Mouse (Mus musculus) MEL (cell line): ENCODE results near the gene Slc4a2.
A peak's percentile ranks its signal among the peaks of the same experiment; 100 is the strongest.

Experiments
- CTCF ChIP-seq, 3 experiments: IDR thresholded peaks in 2 of 3; conservative IDR thresholded peaks in 1 of 3; 2 replicates each; pipeline ENCODE4 v1.5.1; 2011 to 2012; ENCODE audit warnings: low read length in 3 of 3, low read depth in 2 of 3, mild to moderate bottlenecking in 2 of 3, improper control_type of control experiment in 1 of 3, inconsistent platforms in 1 of 3, mixed read lengths in 1 of 3, moderate library complexity in 1 of 3; ENCODE audit not compliant: control insufficient read depth in 1 of 3, insufficient read depth in 1 of 3, poor library complexity in 1 of 3, severe bottlenecking in 1 of 3
- ETS1 ChIP-seq: IDR thresholded peaks from 2 replicates; pipeline ENCODE4 v1.6.1; 2012; ENCODE audit warnings: low read depth, mild to moderate bottlenecking, inconsistent platforms, low read length, improper control_type of control experiment, moderate library complexity
- GATA1 ChIP-seq: IDR thresholded peaks from 2 replicates; pipeline ENCODE4 v1.6.1; 2011; ENCODE audit warnings: low read depth, low read length, improper control_type of control experiment
- JUND ChIP-seq: IDR thresholded peaks from 2 replicates; pipeline ENCODE4 v1.6.1; 2011; ENCODE audit warnings: low read depth, mild to moderate bottlenecking, improper control_type of control experiment, low read length
- KAT2A ChIP-seq: conservative IDR thresholded peaks from 2 replicates; pipeline ENCODE4 v1.6.1; 2012; ENCODE audit warnings: low read depth, low read length, improper control_type of control experiment, inconsistent platforms
- MAX ChIP-seq: IDR thresholded peaks from 2 replicates; pipeline ENCODE4 v1.6.1; 2011; ENCODE audit warnings: low read length, improper control_type of control experiment
- MXI1 ChIP-seq: IDR thresholded peaks from 2 replicates; pipeline ENCODE4 v1.6.1; 2011; ENCODE audit warnings: mild to moderate bottlenecking, low read depth, low read length, improper control_type of control experiment
- POLR2A ChIP-seq, 2 experiments: IDR thresholded peaks; 2 replicates each; pipeline ENCODE4 v1.6.1; 2011 to 2012; ENCODE audit warnings: low read length in 2 of 2, mild to moderate bottlenecking in 2 of 2, control low read depth in 1 of 2, improper control_type of control experiment in 1 of 2, low read depth in 1 of 2, moderate library complexity in 1 of 2; ENCODE audit not compliant: control insufficient read depth in 1 of 2, insufficient read depth in 1 of 2, poor library complexity in 1 of 2
- POLR2AphosphoS5 ChIP-seq: IDR thresholded peaks from 2 replicates; pipeline ENCODE4 v1.6.1; 2012; ENCODE audit warnings: low read depth, borderline replicate concordance, mild to moderate bottlenecking, inconsistent platforms, low read length, moderate library complexity, mixed read lengths
- RCOR1 ChIP-seq: IDR thresholded peaks from 2 replicates; pipeline ENCODE4 v1.6.1; 2012; ENCODE audit warnings: low read depth, mild to moderate bottlenecking, inconsistent platforms, low read length, improper control_type of control experiment
- SIN3A ChIP-seq: IDR thresholded peaks from 2 replicates; pipeline ENCODE4 v1.6.1; 2012; ENCODE audit warnings: low read length, improper control_type of control experiment, inconsistent platforms
- SMC3 ChIP-seq: IDR thresholded peaks from 2 replicates; pipeline ENCODE4 v1.6.1; 2011; ENCODE audit warnings: low read depth, low read length, improper control_type of control experiment
- TCF12 ChIP-seq: IDR thresholded peaks from 2 replicates; pipeline ENCODE4 v1.6.1; 2014; ENCODE audit warnings: low read depth, mild to moderate bottlenecking, inconsistent platforms, low read length, improper control_type of control experiment, moderate library complexity
- ZC3H11A ChIP-seq: IDR thresholded peaks from 2 replicates; pipeline ENCODE4 v1.6.1; 2012; ENCODE audit warnings: low read depth, mild to moderate bottlenecking, inconsistent platforms, low read length, improper control_type of control experiment

DNA sequence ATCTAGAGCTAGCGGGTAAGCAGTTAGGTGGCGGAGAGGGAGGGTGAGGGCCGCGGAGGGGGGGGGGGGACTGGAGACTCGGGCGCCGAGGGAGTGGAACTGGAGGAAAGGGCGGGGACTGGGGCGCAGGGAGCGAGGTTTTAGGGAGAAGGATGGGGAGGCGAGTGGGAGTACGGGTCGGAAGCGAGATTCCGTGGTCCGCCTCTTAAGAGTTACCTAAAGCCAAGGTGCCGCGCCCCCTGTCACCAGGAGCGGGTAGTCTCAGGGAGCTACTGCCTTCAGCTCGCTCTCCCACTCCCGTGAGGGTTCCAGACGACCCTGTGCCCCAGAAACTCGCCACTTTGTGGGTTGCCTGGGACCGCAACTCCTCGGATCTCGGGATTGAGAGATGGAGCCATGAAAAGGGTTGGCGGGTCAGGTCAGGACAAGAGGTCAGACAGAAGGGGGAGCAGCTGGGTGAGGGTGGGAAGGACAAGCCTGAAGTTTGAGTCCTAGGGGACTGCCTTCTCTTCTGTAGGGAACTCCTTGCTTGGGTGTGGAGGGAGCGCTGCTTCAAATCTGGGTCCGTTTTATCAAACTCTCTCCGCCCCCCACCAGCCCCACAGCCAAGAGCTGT is 1.9 kb downstream of the Slc4a2 start:
- TF ChIP-seq ETS1 (no peak), POLR2A (IDR thresholded peaks at IDR 0.05; ENCODE audit: control insufficient read depth in 1 of 2, insufficient read depth in 1 of 2, low read depth in 1 of 2, low read length in 2 of 2, poor library complexity in 1 of 2) (no peak), MAX (no peak), POLR2AphosphoS5 (no peak), JUND (no peak), MXI1 (no peak; the same call in 1 of the 2 replicates), RCOR1 (no peak), CTCF (IDR thresholded peaks at IDR 0.05 in 2 of 3, conservative IDR thresholded peaks at IDR 0.05 in 1 of 3; ENCODE audit: control insufficient read depth in 1 of 3, insufficient read depth in 1 of 3, low read depth in 2 of 3, low read length in 3 of 3, poor library complexity in 1 of 3, severe bottlenecking in 1 of 3) (peak in 2 of 3 experiments; percentile 26 to 35; a peak in 4 of 6 replicates), ZC3H11A (no peak), GATA1 (no peak), SMC3 (peak; percentile 4; the same call in 1 of the 2 replicates), KAT2A (no peak), TCF12 (0 out of 2 replicates have a peak, but pooled peaks have one; percentile 11), SIN3A (no peak)
